Mouse (Mus musculus): Measurements from ENCODE around the gene Rrbp1. TPM values are rescaled to one million over a fixed set of nuclear protein-coding genes. Genes with fewer than 3 reads are reported as not detected.
A peak's percentile ranks its signal among the peaks of the same experiment; 100 is the strongest.

Rrbp1 gene
- total and polyA plus RNA-seq, 2 experiments from 2014 or later: 22.4 to 33.9 TPM

GRCm38 (mm10) chr2:144009551-144010281 lies 1.3 kb downstream of the Rrbp1 start:
- 0 out of 2 replicates have a peak overlapping the region, but pooled peaks have one; percentile 83 for H3K27ac ChIP-seq (ENCODE audit: low read depth, low read length)
- no peaks in the 10 kb centered on the region for H3K27me3 ChIP-seq (ENCODE audit: insufficient read depth, low read length)
- peak overlapping the region; percentile 60 for H3K4me2 ChIP-seq (ENCODE audit: low read depth, low read length, poor library complexity, severe bottlenecking)
- DNase-seq (ENCODE audit: low spot score) (peak; percentile 12), ATAC-seq (ENCODE audit: low FRiP score) (no peak)
- WGBS: 5% methylated on average over 29 of the region's 30 CpGs
- no peaks in the 10 kb centered on the region for H3K9me3 ChIP-seq (ENCODE audit: low read length)
- 0 out of 2 replicates have a peak overlapping the region, but pooled peaks have one; percentile 29 for H3K9ac ChIP-seq (replicated peaks; ENCODE audit: low read length, poor library complexity, severe bottlenecking)
- no peaks in the 10 kb centered on the region for H3K36me3 ChIP-seq (ENCODE audit: insufficient read depth, low read length)
- no peak for TF ChIP-seq CTCF (IDR thresholded peaks at IDR 0.05)
- peak overlapping the region; percentile 89 for H3K4me3 ChIP-seq (ENCODE audit: low read depth, low read length)
- H3K4me1 ChIP-seq (ENCODE audit: insufficient read depth, low read length): peaks cover 8% of the 10 kb centered on the region; the same call in 1 of the 2 replicates

GRCm38 (mm10) chr2:144009081-144009480 lies 2.0 kb downstream of the Rrbp1 start:
- 93% methylated on average over 1 of the region's 1 CpGs for WGBS
- H3K27ac ChIP-seq (ENCODE audit: low read depth, low read length): no peak overlapping the region
- H3K4me2 ChIP-seq (ENCODE audit: low read depth, low read length, poor library complexity, severe bottlenecking): peak overlapping the region; percentile 60
- no peaks in the 10 kb centered on the region for H3K9me3 ChIP-seq (ENCODE audit: low read length)
- no peaks in the 10 kb centered on the region for H3K36me3 ChIP-seq (ENCODE audit: insufficient read depth, low read length)
- no peak for DNase-seq (ENCODE audit: low spot score)
- TF ChIP-seq CTCF (IDR thresholded peaks at IDR 0.05): no peak
- ATAC-seq (ENCODE audit: low FRiP score): no peak
- no peak overlapping the region for H3K9ac ChIP-seq (replicated peaks; ENCODE audit: low read length, poor library complexity, severe bottlenecking)
- no peaks in the 10 kb centered on the region for H3K27me3 ChIP-seq (ENCODE audit: insufficient read depth, low read length)
- H3K4me1 ChIP-seq (ENCODE audit: insufficient read depth, low read length): peaks cover 8% of the 10 kb centered on the region; the same call in 1 of the 2 replicates
- no peak overlapping the region for H3K4me3 ChIP-seq (ENCODE audit: low read depth, low read length)

- Histone ChIP-seq H3K27me3 (ENCODE audit: insufficient read depth, low read length) (no peaks in the 10 kb centered on the region), H3K27ac (ENCODE audit: low read depth, low read length) (no peak overlapping the region), H3K4me3 (ENCODE audit: low read depth, low read length) (no peak overlapping the region), H3K9ac (replicated peaks; ENCODE audit: low read length, poor library complexity, severe bottlenecking) (no peak overlapping the region), H3K36me3 (ENCODE audit: insufficient read depth, low read length) (no peaks in the 10 kb centered on the region), H3K4me2 (ENCODE audit: low read depth, low read length, poor library complexity, severe bottlenecking) (no peak overlapping the region), H3K4me1 (ENCODE audit: insufficient read depth, low read length) (peaks cover 8% of the 10 kb centered on the region; the same call in 1 of the 2 replicates), H3K9me3 (ENCODE audit: low read length) (no peaks in the 10 kb centered on the region)
- 93% methylated on average over 4 of the region's 4 CpGs for WGBS
- DNase-seq (ENCODE audit: low spot score) (no peak), ATAC-seq (ENCODE audit: low FRiP score) (no peak)
- no peak for TF ChIP-seq CTCF (IDR thresholded peaks at IDR 0.05)
Measured at GRCm38 (mm10) chr2:144007211-144007610, 3.9 kb downstream of the Rrbp1 start.

GRCm38 (mm10) chr2:144006686-144007085 lies 4.4 kb downstream of the Rrbp1 start:
- H3K4me2 ChIP-seq (ENCODE audit: low read depth, low read length, poor library complexity, severe bottlenecking): no peak overlapping the region
- 87% methylated on average over 6 of the region's 6 CpGs for WGBS
- no peaks in the 10 kb centered on the region for H3K27me3 ChIP-seq (ENCODE audit: insufficient read depth, low read length)
- H3K36me3 ChIP-seq (ENCODE audit: insufficient read depth, low read length): no peaks in the 10 kb centered on the region
- ATAC-seq (ENCODE audit: low FRiP score) (no peak), DNase-seq (ENCODE audit: low spot score) (no peak)
- H3K4me1 ChIP-seq (ENCODE audit: insufficient read depth, low read length): peaks cover 8% of the 10 kb centered on the region; the same call in 1 of the 2 replicates
- TF ChIP-seq CTCF (IDR thresholded peaks at IDR 0.05): no peak
- H3K27ac ChIP-seq (ENCODE audit: low read depth, low read length): no peak overlapping the region
- no peak overlapping the region for H3K4me3 ChIP-seq (ENCODE audit: low read depth, low read length)
- no peak overlapping the region for H3K9ac ChIP-seq (replicated peaks; ENCODE audit: low read length, poor library complexity, severe bottlenecking)
- H3K9me3 ChIP-seq (ENCODE audit: low read length): no peaks in the 10 kb centered on the region

GRCm38 (mm10) chr2:144005166-144005955 lies 5.7 kb downstream of the Rrbp1 start:
- no peak for ATAC-seq (ENCODE audit: low FRiP score)
- no peak overlapping the region for H3K4me3 ChIP-seq (ENCODE audit: low read depth, low read length)
- no peaks in the 10 kb centered on the region for H3K36me3 ChIP-seq (ENCODE audit: insufficient read depth, low read length)
- peaks cover 8% of the 10 kb centered on the region; the same call in 1 of the 2 replicates for H3K4me1 ChIP-seq (ENCODE audit: insufficient read depth, low read length)
- no peak for TF ChIP-seq CTCF (IDR thresholded peaks at IDR 0.05)
- no peaks in the 10 kb centered on the region for H3K27me3 ChIP-seq (ENCODE audit: insufficient read depth, low read length)
- no peak overlapping the region for H3K4me2 ChIP-seq (ENCODE audit: low read depth, low read length, poor library complexity, severe bottlenecking)
- no peak overlapping the region for H3K27ac ChIP-seq (ENCODE audit: low read depth, low read length)
- H3K9ac ChIP-seq (replicated peaks; ENCODE audit: low read length, poor library complexity, severe bottlenecking): no peak overlapping the region
- no peak for DNase-seq (ENCODE audit: low spot score)
- no peaks in the 10 kb centered on the region for H3K9me3 ChIP-seq (ENCODE audit: low read length)
- WGBS: 83% methylated on average over 6 of the region's 6 CpGs

- H3K9me3 ChIP-seq (ENCODE audit: low read length): no peaks in the 10 kb centered on the region
- H3K27ac ChIP-seq (ENCODE audit: low read depth, low read length): no peak overlapping the region
- no peak for ATAC-seq (ENCODE audit: low FRiP score)
- H3K9ac ChIP-seq (replicated peaks; ENCODE audit: low read length, poor library complexity, severe bottlenecking): no peak overlapping the region
- no peaks in the 10 kb centered on the region for H3K4me1 ChIP-seq (ENCODE audit: insufficient read depth, low read length)
- no peaks in the 10 kb centered on the region for H3K27me3 ChIP-seq (ENCODE audit: insufficient read depth, low read length)
- H3K4me3 ChIP-seq (ENCODE audit: low read depth, low read length): no peak overlapping the region
- TF ChIP-seq CTCF (IDR thresholded peaks at IDR 0.05): no peak
- 63% methylated on average over 2 of the region's 2 CpGs for WGBS
- H3K36me3 ChIP-seq (ENCODE audit: insufficient read depth, low read length): no peaks in the 10 kb centered on the region
- H3K4me2 ChIP-seq (ENCODE audit: low read depth, low read length, poor library complexity, severe bottlenecking): no peak overlapping the region
- peak; percentile 29 for DNase-seq (ENCODE audit: low spot score)
Measured at GRCm38 (mm10) chr2:144003544-144003943, 7.5 kb downstream of the Rrbp1 start.
